10 mouse cellular contexts compared by ENCODE assay signal in the genomic region with DNA sequence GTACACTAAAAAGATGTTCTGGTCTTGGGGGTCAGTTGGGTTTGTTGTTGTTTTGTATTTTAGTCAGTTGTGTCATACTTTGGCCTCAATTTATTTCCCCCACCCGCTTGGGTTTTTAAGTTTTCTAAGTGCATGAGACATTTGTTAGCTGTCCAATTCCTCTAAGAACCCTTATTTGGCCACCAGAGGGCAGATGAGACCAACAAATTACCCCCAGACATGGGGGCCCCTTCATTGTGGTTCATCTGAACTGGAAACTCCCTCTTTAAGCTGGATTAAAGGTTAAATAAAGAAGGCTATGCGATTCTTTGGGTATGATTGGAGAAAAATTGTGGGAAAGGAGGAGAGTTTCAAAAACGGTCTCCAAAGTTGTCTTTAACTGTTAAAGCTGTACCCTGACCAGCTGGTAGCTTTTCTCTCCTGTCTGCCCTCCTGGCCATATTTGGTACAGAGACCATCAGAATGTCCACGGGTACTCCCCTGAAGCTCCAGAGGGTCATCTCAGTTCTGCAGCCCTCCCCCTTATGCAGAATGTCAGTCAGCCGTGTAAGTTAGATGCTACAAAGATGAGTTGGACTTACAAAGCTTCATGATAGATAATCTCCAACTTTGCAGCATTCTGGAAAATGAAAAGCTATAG.
DNase-seq lines count a peak whose midpoint lies in the region; ATAC-seq and TF ChIP-seq lines count a peak whose summit lies in the region.
"Had no signal": no experiment of that assay in that cellular context is flagged by ENCODE, and none has a peak within 500 bp of the region (broad histone marks: within the 10 kb centered on the region; RNA-seq: fewer than 3 reads in every experiment).

No protein-coding gene starts in this region.

- no peak for ATAC-seq in heart, embryonic 12.5 days (ENCODE audit: insufficient number of reproducible peaks, low FRiP score)
- peak; percentile 76 for ATAC-seq in frontal cortex, adult (ENCODE audit: low TSS enrichment)
- no peak for ATAC-seq in erythroblast, adult 5-6 weeks (replicated peaks; ENCODE audit: low FRiP score, poor library complexity, severe bottlenecking)

- TF ChIP-seq CTCF in layer of hippocampus, adult 2 months (conservative IDR thresholded peaks at IDR 0.05): peak; percentile 86

- no peaks in the 10 kb centered on the region for H3K9me3 ChIP-seq in heart, embryonic 12.5 days (replicated peaks)
- no peaks in the 10 kb centered on the region for H3K9me3 ChIP-seq in midbrain, embryonic 10.5 days (replicated peaks)
- H3K9me3 ChIP-seq: heart, embryonic 13.5 days had no signal

- DNase-seq in heart, adult 18-20 months: peak; percentile 6 to 54
- peak; percentile 68 for DNase-seq in 416B (ENCODE audit: low read depth)
- peak; percentile 60 for DNase-seq in brain, adult 2 months (ENCODE audit: low read depth, low spot score)
- DNase-seq in layer of hippocampus, adult 2 months (ENCODE audit: low spot score in 2 of 2): peak in 1 of 2 experiments; percentile 64
- peak; percentile 55 for DNase-seq in midbrain, embryonic 10.5 days (ENCODE audit: low spot score)

- no peaks in the 10 kb centered on the region for H3K4me1 ChIP-seq in heart, embryonic 12.5 days (replicated peaks)
- no peaks in the 10 kb centered on the region for H3K4me1 ChIP-seq in midbrain, embryonic 10.5 days
- H3K4me1 ChIP-seq: heart, embryonic 13.5 days had no signal

- H3K9ac ChIP-seq in heart, embryonic 12.5 days: no peak overlapping the region
- H3K9ac ChIP-seq: heart, embryonic 13.5 days had no signal

- H3K27me3 ChIP-seq in heart, embryonic 12.5 days (replicated peaks): peaks cover 6% of the 10 kb centered on the region
- no peaks in the 10 kb centered on the region; the same call in 1 of the 2 replicates for H3K27me3 ChIP-seq in midbrain, embryonic 10.5 days (ENCODE audit: low read depth, poor library complexity, severe bottlenecking)

- H3K36me3 ChIP-seq in heart, embryonic 12.5 days: no peaks in the 10 kb centered on the region
- H3K36me3 ChIP-seq in midbrain, embryonic 10.5 days: no peaks in the 10 kb centered on the region
- H3K36me3 ChIP-seq: heart, embryonic 13.5 days had no signal

- no peak overlapping the region for H3K27ac ChIP-seq in heart, embryonic 12.5 days (ENCODE audit: poor library complexity, severe bottlenecking)
- no peak overlapping the region for H3K27ac ChIP-seq in layer of hippocampus, adult 2 months
- H3K27ac ChIP-seq in midbrain, embryonic 10.5 days (replicated peaks): no peak overlapping the region
- H3K27ac ChIP-seq: heart, embryonic 13.5 days had no signal

- no peak overlapping the region for H3K4me3 ChIP-seq in heart, embryonic 12.5 days
- no peak overlapping the region for H3K4me3 ChIP-seq in layer of hippocampus, adult 2 months
- no peak overlapping the region for H3K4me3 ChIP-seq in midbrain, embryonic 10.5 days
- H3K4me3 ChIP-seq: heart, embryonic 13.5 days; myocyte had no signal

- H3K4me2 ChIP-seq in heart, embryonic 12.5 days: no peak overlapping the region
- H3K4me2 ChIP-seq: heart, embryonic 13.5 days had no signal

- 41% methylated on average over 5 of the region's 5 CpGs for WGBS in heart, embryonic 12.5 days
- 49% methylated on average over 5 of the region's 5 CpGs for WGBS in midbrain, embryonic 10.5 days
